Mouse (Mus musculus) heart, embryonic 11.5 days (tissue): ENCODE data around the gene Mthfd1. TPM values are rescaled to one million over a fixed set of nuclear protein-coding genes. Genes with fewer than 3 reads are reported as not detected.

Experiments used
- ATAC-seq: fragments of 200-750 bp; cut with Nextera tagmentation; replicated peaks from 2 replicates; pipeline ENCODE4 v1.8.0; 2017; ENCODE audit warnings: moderate library complexity; ENCODE audit not compliant: insufficient number of reproducible peaks, low FRiP score, low TSS enrichment
- H3K27ac ChIP-seq: fragments of 300-500 bp; sonication (generic); 2 replicates; pipeline ENCODE4 v1.5.1; 2014; ENCODE audit warnings: mild to moderate bottlenecking, low read depth, low read length
- H3K27me3 ChIP-seq: fragments of 300-500 bp; sonication (generic); 2 replicates; pipeline ENCODE4 v1.6.1; 2014; ENCODE audit warnings: mild to moderate bottlenecking, low read length, mixed read lengths; ENCODE audit not compliant: control insufficient read depth, insufficient read depth
- H3K36me3 ChIP-seq: fragments of 300-500 bp; sonication (generic); 2 replicates; pipeline ENCODE4 v1.6.1; 2014; ENCODE audit warnings: mild to moderate bottlenecking, low read length, moderate library complexity, mixed read lengths; ENCODE audit not compliant: control insufficient read depth, insufficient read depth
- H3K4me1 ChIP-seq: fragments of 300-500 bp; sonication (generic); 2 replicates; pipeline ENCODE4 v1.6.1; 2014; ENCODE audit warnings: low read length; ENCODE audit not compliant: control insufficient read depth, insufficient read depth
- H3K4me2 ChIP-seq: fragments of 300-500 bp; sonication (generic); 2 replicates; pipeline ENCODE4 v1.6.1; 2014; ENCODE audit warnings: mild to moderate bottlenecking, moderate library complexity
- H3K4me3 ChIP-seq: fragments of 300-500 bp; sonication (generic); 2 replicates; pipeline ENCODE4 v1.5.1; 2014; ENCODE audit warnings: low read depth, low read length
- H3K9ac ChIP-seq: fragments of 300-500 bp; sonication (generic); 2 replicates; pipeline ENCODE4 v1.6.1; 2014; ENCODE audit warnings: mild to moderate bottlenecking, low read depth, low read length, moderate library complexity
- H3K9me3 ChIP-seq: fragments of 300-500 bp; sonication (generic); replicated peaks from 2 replicates; pipeline ENCODE4 v1.6.1; 2016; ENCODE audit warnings: low read length; ENCODE audit not compliant: control insufficient read depth
- WGBS: fragments of 180-500 bp; shearing (Covaris S2); extraction: QIAGEN DNeasy Blood & Tissue Kit; methylation state at CpG from one replicate; pipeline ENCODE4 v1.1.7; 2014; ENCODE audit not compliant: insufficient replicate concordance; 5-methylcytosine and 5-hydroxymethylcytosine counted together
- polyA plus RNA-seq: library from polyadenylated mRNA; unstranded; fragments of >200 nt; fragmentation: Nextera tagmentation; extraction: Ambion mirVana; gene quantifications from 2 replicates; pipeline ENCODE4 v1.2.1, GENCODE M21; 2014

Gene Mthfd1
- polyA plus RNA-seq, 1 experiment from 2014 or later, result 44.5 TPM

DNA sequence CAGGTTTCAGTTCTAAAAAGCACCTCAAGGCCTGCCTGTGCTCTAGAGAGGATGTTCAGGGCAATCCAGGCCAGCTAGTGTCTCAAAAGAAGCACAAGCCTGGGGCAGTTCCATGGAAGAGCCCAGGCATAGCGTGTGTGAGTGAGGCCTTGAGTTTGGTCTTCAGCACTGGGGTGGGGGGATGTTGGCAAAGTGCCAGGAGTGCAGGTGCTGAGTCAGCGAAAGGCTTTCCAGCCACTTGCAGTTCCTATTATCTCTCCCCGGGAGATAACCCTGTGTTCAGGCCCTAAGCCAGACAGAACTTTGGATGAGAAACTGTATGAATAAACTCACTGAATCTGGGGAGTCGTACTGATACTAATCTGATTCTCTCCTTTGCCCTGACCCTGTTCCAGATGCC lies 27.0 kb downstream of the Mthfd1 start:
- H3K27ac ChIP-seq, result no peak overlapping the region
- H3K9me3 ChIP-seq, result no peaks in the 10 kb centered on the region
- WGBS, result 28% methylated on average over 4 of the region's 4 CpGs
- no peak overlapping the region for H3K9ac ChIP-seq
- no peaks in the 10 kb centered on the region for H3K27me3 ChIP-seq
- H3K4me1 ChIP-seq, result peaks cover 5% of the 10 kb centered on the region; the same call in 1 of the 2 replicates
- H3K4me2 ChIP-seq, result no peak overlapping the region
- H3K4me3 ChIP-seq, result no peak overlapping the region
- H3K36me3 ChIP-seq, result peaks cover 12% of the 10 kb centered on the region
- no peak for ATAC-seq

- Histone ChIP-seq H3K4me1 (peaks cover 5% of the 10 kb centered on the region; the same call in 1 of the 2 replicates), H3K4me3 (no peak overlapping the region), H3K36me3 (peaks cover 9% of the 10 kb centered on the region), H3K27ac (no peak overlapping the region), H3K4me2 (no peak overlapping the region; the same call in 1 of the 2 replicates), H3K9ac (no peak overlapping the region), H3K9me3 (no peaks in the 10 kb centered on the region), H3K27me3 (no peaks in the 10 kb centered on the region)
- 87% methylated on average over 17 of the region's 17 CpGs for WGBS
- ATAC-seq, result no peak
Measured at GRCm38 (mm10) chr12:76282532-76283173, 27.6 kb downstream of the Mthfd1 start.

- no peaks in the 10 kb centered on the region for H3K27me3 ChIP-seq
- peaks cover 13% of the 10 kb centered on the region for H3K36me3 ChIP-seq
- H3K9ac ChIP-seq, result no peak overlapping the region
- H3K27ac ChIP-seq, result no peak overlapping the region
- H3K4me1 ChIP-seq, result peaks cover 5% of the 10 kb centered on the region; the same call in 1 of the 2 replicates
- no peak overlapping the region for H3K4me3 ChIP-seq
- ATAC-seq, result no peak
- H3K4me2 ChIP-seq, result no peak overlapping the region
- H3K9me3 ChIP-seq, result no peaks in the 10 kb centered on the region
- WGBS, result 80% methylated on average over 6 of the region's 6 CpGs
Measured at GRCm38 (mm10) chr12:76285418-76285817, 30.3 kb downstream of the Mthfd1 start.

GRCm38 (mm10) chr12:76287986-76288385 lies 32.9 kb downstream of the Mthfd1 start:
- Histone ChIP-seq H3K4me1 (no peaks in the 10 kb centered on the region), H3K4me2 (no peak overlapping the region), H3K27me3 (no peaks in the 10 kb centered on the region), H3K9ac (no peak overlapping the region), H3K27ac (no peak overlapping the region), H3K36me3 (peaks cover 7% of the 10 kb centered on the region), H3K4me3 (no peak overlapping the region), H3K9me3 (no peaks in the 10 kb centered on the region)
- 88% methylated on average over 8 of the region's 8 CpGs for WGBS
- ATAC-seq, result no peak

- WGBS, result 95% methylated on average over 5 of the region's 5 CpGs
- H3K4me2 ChIP-seq, result no peak overlapping the region
- no peak overlapping the region for H3K27ac ChIP-seq
- no peak for ATAC-seq
- no peaks in the 10 kb centered on the region for H3K4me1 ChIP-seq
- peaks cover 7% of the 10 kb centered on the region for H3K36me3 ChIP-seq
- H3K9ac ChIP-seq, result no peak overlapping the region
- H3K9me3 ChIP-seq, result no peaks in the 10 kb centered on the region
- no peaks in the 10 kb centered on the region for H3K27me3 ChIP-seq
- no peak overlapping the region for H3K4me3 ChIP-seq
Measured at GRCm38 (mm10) chr12:76288494-76288893, 33.4 kb downstream of the Mthfd1 start.

DNA sequence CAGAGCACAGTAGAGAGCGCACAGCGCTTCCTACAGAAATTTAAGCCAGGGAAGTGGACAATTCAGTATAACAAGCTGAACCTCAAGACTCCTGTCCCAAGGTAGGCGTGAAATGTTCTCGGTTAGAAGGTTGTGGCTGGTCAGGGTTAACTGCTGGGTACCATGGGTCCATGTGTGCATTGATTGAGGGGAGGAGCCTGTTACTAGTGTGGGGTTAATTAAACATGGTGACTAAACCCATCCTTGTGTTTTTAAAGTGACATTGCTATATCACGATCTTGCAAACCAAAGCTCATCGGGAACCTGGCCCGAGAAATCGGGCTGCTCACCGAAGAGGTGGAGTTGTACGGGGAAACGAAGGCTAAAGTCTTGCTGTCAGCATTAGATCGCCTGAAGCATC lies 34.3 kb downstream of the Mthfd1 start:
- no peaks in the 10 kb centered on the region for H3K9me3 ChIP-seq
- peaks cover 7% of the 10 kb centered on the region for H3K36me3 ChIP-seq
- ATAC-seq, result no peak
- no peak overlapping the region for H3K9ac ChIP-seq
- no peaks in the 10 kb centered on the region for H3K4me1 ChIP-seq
- no peaks in the 10 kb centered on the region for H3K27me3 ChIP-seq
- H3K4me2 ChIP-seq, result no peak overlapping the region
- no peak overlapping the region for H3K4me3 ChIP-seq
- H3K27ac ChIP-seq, result no peak overlapping the region
- 92% methylated on average over 12 of the region's 12 CpGs for WGBS

DNA sequence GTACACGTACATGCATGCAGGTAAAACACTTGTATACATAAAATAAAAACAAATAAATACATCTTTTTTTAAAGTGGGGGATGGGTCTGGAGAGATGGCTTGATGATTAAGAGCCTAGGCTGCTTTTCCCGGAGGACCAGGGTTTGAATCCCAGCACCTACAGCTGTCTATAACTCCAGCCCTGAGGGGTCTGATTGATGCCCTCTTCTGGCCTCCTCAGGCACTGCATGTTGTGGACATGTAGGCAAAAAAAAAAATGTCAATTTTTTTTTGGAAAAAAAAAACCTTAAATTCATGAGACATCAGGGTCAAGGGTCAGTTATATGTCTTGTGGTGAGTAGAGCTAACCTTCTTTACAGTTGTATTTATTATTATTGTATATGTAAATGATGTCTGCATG lies 35.2 kb downstream of the Mthfd1 start:
- H3K9me3 ChIP-seq, result no peaks in the 10 kb centered on the region
- H3K36me3 ChIP-seq, result peaks cover 7% of the 10 kb centered on the region
- WGBS, result 92% methylated on average over 2 of the region's 2 CpGs
- no peak for ATAC-seq
- H3K27me3 ChIP-seq, result no peaks in the 10 kb centered on the region
- no peak overlapping the region for H3K4me2 ChIP-seq
- no peak overlapping the region for H3K4me3 ChIP-seq
- no peaks in the 10 kb centered on the region for H3K4me1 ChIP-seq
- H3K9ac ChIP-seq, result no peak overlapping the region
- H3K27ac ChIP-seq, result no peak overlapping the region

GRCm38 (mm10) chr12:76293192-76293591 lies 38.1 kb downstream of the Mthfd1 start:
- H3K4me1 ChIP-seq, result no peaks in the 10 kb centered on the region
- no peaks in the 10 kb centered on the region for H3K9me3 ChIP-seq
- H3K36me3 ChIP-seq, result peaks cover 10% of the 10 kb centered on the region
- H3K27ac ChIP-seq, result no peak overlapping the region
- H3K4me2 ChIP-seq, result no peak overlapping the region
- H3K4me3 ChIP-seq, result no peak overlapping the region
- H3K9ac ChIP-seq, result no peak overlapping the region
- ATAC-seq, result no peak
- H3K27me3 ChIP-seq, result no peaks in the 10 kb centered on the region
- 50% methylated on average over 7 of the region's 7 CpGs for WGBS

- no peaks in the 10 kb centered on the region for H3K27me3 ChIP-seq
- H3K9ac ChIP-seq, result no peak overlapping the region
- 91% methylated on average over 5 of the region's 5 CpGs for WGBS
- no peaks in the 10 kb centered on the region for H3K9me3 ChIP-seq
- H3K4me1 ChIP-seq, result peaks cover 7% of the 10 kb centered on the region
- ATAC-seq, result no peak
- H3K36me3 ChIP-seq, result peaks cover 8% of the 10 kb centered on the region
- H3K27ac ChIP-seq, result no peak overlapping the region
- H3K4me3 ChIP-seq, result no peak overlapping the region
- no peak overlapping the region for H3K4me2 ChIP-seq
Measured at GRCm38 (mm10) chr12:76297830-76298229, 42.7 kb downstream of the Mthfd1 start.
